In genomic region chr13:43288444-43288843, GRCm38 (mm10) we compare ENCODE assay signal across 23 mouse cellular contexts. TPM values are rescaled to one million over a fixed set of nuclear protein-coding genes. Genes with fewer than 3 reads are reported as not detected.
DNase-seq lines count a peak whose midpoint lies in the region; ATAC-seq lines count a peak whose summit lies in the region.
"Had no signal": no experiment of that assay in that cellular context is flagged by ENCODE, and none has a peak within 500 bp of the region (broad histone marks: within the 10 kb centered on the region; RNA-seq: fewer than 3 reads in every experiment).

No protein-coding gene starts in this region.

- H3K4me1 ChIP-seq in hindbrain, embryonic 10.5 days (replicated peaks), result peaks cover 13% of the 10 kb centered on the region
- H3K4me1 ChIP-seq in hindbrain, embryonic 12.5 days, result peaks cover 28% of the 10 kb centered on the region
- H3K4me1 ChIP-seq in midbrain, embryonic 15.5 days, result peaks cover 19% of the 10 kb centered on the region
- peaks cover 16% of the 10 kb centered on the region for H3K4me1 ChIP-seq in midbrain, embryonic 10.5 days
- H3K4me1 ChIP-seq in embryonic facial prominence, embryonic 10.5 days, result peaks cover 19% of the 10 kb centered on the region
- H3K4me1 ChIP-seq: stomach, embryonic 15.5 days had no signal

- H3K27me3 ChIP-seq in hindbrain, embryonic 10.5 days (ENCODE audit: insufficient read depth, poor library complexity, severe bottlenecking), result no peaks in the 10 kb centered on the region
- no peaks in the 10 kb centered on the region for H3K27me3 ChIP-seq in hindbrain, embryonic 12.5 days
- H3K27me3 ChIP-seq in midbrain, embryonic 15.5 days (replicated peaks), result no peaks in the 10 kb centered on the region
- H3K27me3 ChIP-seq in midbrain, embryonic 10.5 days (ENCODE audit: low read depth, poor library complexity, severe bottlenecking), result no peaks in the 10 kb centered on the region
- H3K27me3 ChIP-seq in embryonic facial prominence, embryonic 10.5 days (replicated peaks; ENCODE audit: low read depth, poor library complexity, severe bottlenecking), result no peaks in the 10 kb centered on the region
- H3K27me3 ChIP-seq: embryonic facial prominence, embryonic 12.5 days; forebrain, embryonic 15.5 days; heart, embryonic 12.5 days; lung, embryonic 15.5 days; Patski; stomach, embryonic 15.5 days had no signal

- H3K9ac ChIP-seq in hindbrain, embryonic 12.5 days, result no peak overlapping the region
- no peak overlapping the region for H3K9ac ChIP-seq in midbrain, embryonic 15.5 days
- H3K9ac ChIP-seq: embryonic facial prominence, embryonic 12.5 days; forebrain, embryonic 15.5 days; heart, embryonic 12.5 days; liver, embryonic 14.5 days; lung, embryonic 15.5 days; stomach, embryonic 15.5 days had no signal

- 76% methylated on average over 4 of the region's 4 CpGs for WGBS in hindbrain, embryonic 10.5 days
- WGBS in hindbrain, embryonic 12.5 days, result 59% methylated on average over 4 of the region's 4 CpGs
- 53% methylated on average over 4 of the region's 4 CpGs for WGBS in midbrain, embryonic 15.5 days
- 81% methylated on average over 4 of the region's 4 CpGs for WGBS in midbrain, embryonic 10.5 days
- 58% methylated on average over 4 of the region's 4 CpGs for WGBS in embryonic facial prominence, embryonic 10.5 days

- no peak overlapping the region for H3K4me2 ChIP-seq in hindbrain, embryonic 12.5 days (replicated peaks)
- H3K4me2 ChIP-seq in midbrain, embryonic 15.5 days, result no peak overlapping the region
- H3K4me2 ChIP-seq: embryonic facial prominence, embryonic 12.5 days; forebrain, embryonic 15.5 days; heart, embryonic 12.5 days; lung, embryonic 15.5 days; stomach, embryonic 15.5 days had no signal

- ATAC-seq in hindbrain, embryonic 12.5 days (ENCODE audit: low FRiP score), result no peak
- ATAC-seq in midbrain, embryonic 15.5 days (replicated peaks), result no peak
- ATAC-seq: CD4-positive, CD25-positive, alpha-beta regulatory T cell, adult 4 months; forebrain, embryonic 15.5 days; Patski had no signal

- peak; percentile 37 for DNase-seq in cerebellum, adult 11-12 months
- DNase-seq in cerebellum, postnatal 14 days, result no peak
- DNase-seq in hindbrain, embryonic 10.5 days (ENCODE audit: low spot score), result no peak
- no peak for DNase-seq in midbrain, embryonic 10.5 days (ENCODE audit: low spot score)
- no peak for DNase-seq in embryonic facial prominence, embryonic 10.5 days (ENCODE audit: low spot score)
- no peak for DNase-seq in right cerebral cortex, adult 2 months (ENCODE audit: low spot score in 2 of 2)
- DNase-seq: adrenal gland, postnatal 10 days; heart, postnatal 14 days; kidney, adult 18-20 months; layer of hippocampus, postnatal 36 days; lung, postnatal 4 days; right cerebral cortex, postnatal 25 days had no signal

- no peaks in the 10 kb centered on the region for H3K36me3 ChIP-seq in hindbrain, embryonic 10.5 days
- H3K36me3 ChIP-seq in hindbrain, embryonic 12.5 days, result no peaks in the 10 kb centered on the region
- H3K36me3 ChIP-seq in midbrain, embryonic 15.5 days (replicated peaks), result no peaks in the 10 kb centered on the region
- H3K36me3 ChIP-seq in midbrain, embryonic 10.5 days, result no peaks in the 10 kb centered on the region
- H3K36me3 ChIP-seq in embryonic facial prominence, embryonic 10.5 days (replicated peaks), result no peaks in the 10 kb centered on the region
- H3K36me3 ChIP-seq: embryonic facial prominence, embryonic 12.5 days; forebrain, embryonic 15.5 days; lung, embryonic 15.5 days; stomach, embryonic 15.5 days had no signal

- H3K4me3 ChIP-seq in hindbrain, embryonic 10.5 days, result no peak overlapping the region
- no peak overlapping the region for H3K4me3 ChIP-seq in hindbrain, embryonic 12.5 days
- no peak overlapping the region for H3K4me3 ChIP-seq in midbrain, embryonic 15.5 days
- no peak overlapping the region for H3K4me3 ChIP-seq in midbrain, embryonic 10.5 days
- H3K4me3 ChIP-seq in embryonic facial prominence, embryonic 10.5 days, result no peak overlapping the region
- H3K4me3 ChIP-seq: embryonic facial prominence, embryonic 12.5 days; forebrain, embryonic 15.5 days; heart, embryonic 12.5 days; lung, embryonic 15.5 days; stomach, embryonic 15.5 days had no signal

- H3K9me3 ChIP-seq in hindbrain, embryonic 10.5 days, result no peaks in the 10 kb centered on the region
- H3K9me3 ChIP-seq in hindbrain, embryonic 12.5 days (replicated peaks), result 0 out of 2 replicates have a peak, but pooled peaks cover 4% of the 10 kb centered on the region
- H3K9me3 ChIP-seq in midbrain, embryonic 15.5 days, result no peaks in the 10 kb centered on the region
- no peaks in the 10 kb centered on the region; the same call in 1 of the 2 replicates for H3K9me3 ChIP-seq in midbrain, embryonic 10.5 days (replicated peaks)
- H3K9me3 ChIP-seq in embryonic facial prominence, embryonic 10.5 days, result no peaks in the 10 kb centered on the region
- H3K9me3 ChIP-seq: embryonic facial prominence, embryonic 12.5 days; forebrain, embryonic 15.5 days; lung, embryonic 15.5 days; stomach, embryonic 15.5 days had no signal

- peak overlapping the region; percentile 56; the same call in 1 of the 2 replicates for H3K27ac ChIP-seq in hindbrain, embryonic 10.5 days
- H3K27ac ChIP-seq in hindbrain, embryonic 12.5 days, result no peak overlapping the region; the same call in 1 of the 2 replicates
- H3K27ac ChIP-seq in midbrain, embryonic 15.5 days, result peak overlapping the region; percentile 30; the same call in 1 of the 2 replicates
- H3K27ac ChIP-seq in midbrain, embryonic 10.5 days (replicated peaks), result no peak overlapping the region
- H3K27ac ChIP-seq in embryonic facial prominence, embryonic 10.5 days (replicated peaks), result peak overlapping the region; percentile 8; the same call in 1 of the 2 replicates
- H3K27ac ChIP-seq: forebrain, embryonic 15.5 days; kidney, postnatal 0 days; liver, embryonic 14.5 days; lung, embryonic 15.5 days; stomach, embryonic 15.5 days had no signal

RNA-seq across cellular contexts. Expression of gene Gfod1, which starts 15.5 kb away (rescaled TPM):
- polyA plus RNA-seq in hindbrain, embryonic 10.5 days (2016; fragmentation: Nextera tagmentation; extraction: Ambion mirVana), result 0.43 and 0.46 TPM in 2 replicates
- polyA plus RNA-seq in hindbrain, embryonic 12.5 days (2016; fragmentation: Nextera tagmentation; extraction: Ambion mirVana), result 1.2 and 1.6 TPM in 2 replicates
- polyA plus RNA-seq in midbrain, embryonic 15.5 days (2015; fragmentation: Nextera tagmentation; extraction: Ambion mirVana), result 2.4 and 2.9 TPM in 2 replicates
- polyA plus RNA-seq in midbrain, embryonic 10.5 days (2016; fragmentation: Nextera tagmentation; extraction: Ambion mirVana), result 0.10 and 0.37 TPM in 2 replicates
- polyA plus RNA-seq in embryonic facial prominence, embryonic 10.5 days (2016; fragmentation: Nextera tagmentation; extraction: Ambion mirVana), result 0.10 and 0.40 TPM in 2 replicates

Comparison
In these comparisons a context has a peak if more than half of its experiments do, and no peak if none do; other contexts are left out.
1. H3K27ac ChIP-seq: peak in hindbrain, embryonic 10.5 days (single experiment), midbrain, embryonic 15.5 days (single experiment) and embryonic facial prominence, embryonic 10.5 days (single experiment); none in hindbrain, embryonic 12.5 days (single experiment) and midbrain, embryonic 10.5 days (single experiment).